Mouse (Mus musculus): ENCODE results near the gene Gm49396. TPM values are rescaled to one million over a fixed set of nuclear protein-coding genes. Genes with fewer than 3 reads are reported as not detected.

The Gm49396 gene
- polyA plus RNA-seq, 1 experiment from 2014 or later = 4.5 TPM

DNA sequence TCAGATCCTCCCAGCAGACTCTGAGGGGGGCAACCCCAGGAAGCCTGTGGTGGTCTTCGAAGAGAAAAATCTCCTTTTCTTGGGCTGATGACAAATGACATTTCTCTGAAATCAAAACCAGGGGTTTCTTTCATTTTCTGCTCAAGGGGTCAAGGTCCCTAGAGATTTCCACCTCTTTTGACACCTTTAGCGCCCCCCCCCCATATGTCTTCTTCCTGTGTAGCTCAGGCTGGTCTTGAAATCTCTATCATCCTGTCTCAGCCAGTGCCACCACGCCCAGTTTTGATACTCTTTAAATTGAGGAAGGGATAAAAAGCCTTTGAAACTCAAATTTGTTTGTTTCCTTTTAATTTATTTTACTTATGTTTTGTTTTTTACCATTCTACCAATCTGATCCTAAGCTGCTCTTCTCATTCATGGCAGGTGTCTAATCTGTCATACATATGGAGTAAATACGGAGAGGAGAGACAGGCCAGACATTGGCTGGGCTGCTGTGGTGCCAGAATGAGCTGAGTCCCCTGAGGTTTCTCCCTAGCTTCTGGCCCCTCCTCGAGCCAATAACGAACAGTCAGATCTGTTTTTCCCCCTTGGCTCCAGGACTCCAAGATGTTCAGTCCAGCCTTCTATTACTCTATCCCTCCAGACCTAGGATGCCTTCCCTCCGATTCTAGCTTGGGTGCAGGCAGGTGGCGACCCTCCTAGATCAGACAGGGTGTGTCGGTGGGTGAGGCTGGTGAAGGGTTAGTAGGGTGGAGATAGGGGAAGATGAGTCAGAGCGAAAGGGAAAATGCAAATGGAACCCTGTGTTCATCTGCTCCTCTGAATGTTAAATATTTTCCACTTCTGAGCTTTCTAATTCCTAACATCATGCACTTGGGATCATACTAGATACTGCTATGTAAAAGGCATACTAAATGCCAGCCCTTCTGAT lies 30.7 kb downstream of the Gm49396 start:
- Histone ChIP-seq H3K9me3 (ENCODE audit: low read length) (no peaks in the 10 kb centered on the region), H3K4me2 (replicated peaks; ENCODE audit: low read depth, low read length) (no peak overlapping the region), H3K27me3 (replicated peaks; ENCODE audit: insufficient read depth, low read length) (no peaks in the 10 kb centered on the region), H3K36me3 (ENCODE audit: insufficient read depth, low read length) (no peaks in the 10 kb centered on the region), H3K4me1 (ENCODE audit: insufficient read depth, low read depth, low read length) (peaks cover 2% of the 10 kb centered on the region; the same call in 1 of the 2 replicates), H3K4me3 (ENCODE audit: low read depth, low read length) (no peak overlapping the region), H3K9ac (replicated peaks; ENCODE audit: low read depth) (no peak overlapping the region), H3K27ac (ENCODE audit: low read length) (peak overlapping the region; percentile 47; the same call in 1 of the 2 replicates)
- no peak for TF ChIP-seq EP300 (IDR thresholded peaks at IDR 0.05)
- no peak for TF ChIP-seq CTCF (IDR thresholded peaks at IDR 0.05)
- ATAC-seq = no peak
- 77% methylated on average over 10 of the region's 10 CpGs for WGBS
- DNase-seq (ENCODE audit: low spot score) = no peak

DNA sequence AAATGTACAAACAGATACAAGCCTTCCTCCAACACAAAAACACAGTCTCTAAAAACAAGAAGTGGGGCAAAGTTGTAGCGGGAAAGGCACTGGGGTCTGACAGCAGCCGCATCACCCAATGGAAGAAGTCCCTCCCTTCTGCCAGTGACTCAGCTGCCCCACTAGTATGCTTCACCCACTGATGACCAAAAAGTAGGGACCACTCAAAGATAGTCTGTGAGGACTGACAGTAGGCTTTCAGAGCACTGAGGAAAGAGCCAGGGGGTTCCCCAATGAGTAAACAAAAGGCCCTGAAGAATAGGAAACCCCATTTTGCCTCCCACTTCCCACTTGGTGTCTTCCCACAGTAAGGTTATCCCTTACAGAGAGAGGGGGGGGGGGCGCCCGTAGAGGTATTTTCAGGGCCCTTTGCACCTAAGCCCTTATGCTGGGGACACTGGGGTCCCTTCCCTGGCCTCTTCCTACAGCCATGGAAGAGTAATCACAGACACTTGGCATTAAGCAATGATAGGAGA lies 31.4 kb downstream of the Gm49396 start:
- Histone ChIP-seq H3K4me3 (ENCODE audit: low read depth, low read length) (no peak overlapping the region), H3K9ac (replicated peaks; ENCODE audit: low read depth) (no peak overlapping the region), H3K4me1 (ENCODE audit: insufficient read depth, low read depth, low read length) (peaks cover 2% of the 10 kb centered on the region; the same call in 1 of the 2 replicates), H3K27me3 (replicated peaks; ENCODE audit: insufficient read depth, low read length) (no peaks in the 10 kb centered on the region), H3K27ac (ENCODE audit: low read length) (0 out of 2 replicates have a peak overlapping the region, but pooled peaks have one; percentile 2), H3K9me3 (ENCODE audit: low read length) (no peaks in the 10 kb centered on the region), H3K36me3 (ENCODE audit: insufficient read depth, low read length) (no peaks in the 10 kb centered on the region), H3K4me2 (replicated peaks; ENCODE audit: low read depth, low read length) (no peak overlapping the region)
- DNase-seq (ENCODE audit: low spot score) (no peak), ATAC-seq (no peak)
- no peak for TF ChIP-seq CTCF (IDR thresholded peaks at IDR 0.05)
- TF ChIP-seq EP300 (IDR thresholded peaks at IDR 0.05) = no peak
- WGBS = 57% methylated on average over 4 of the region's 4 CpGs

DNA sequence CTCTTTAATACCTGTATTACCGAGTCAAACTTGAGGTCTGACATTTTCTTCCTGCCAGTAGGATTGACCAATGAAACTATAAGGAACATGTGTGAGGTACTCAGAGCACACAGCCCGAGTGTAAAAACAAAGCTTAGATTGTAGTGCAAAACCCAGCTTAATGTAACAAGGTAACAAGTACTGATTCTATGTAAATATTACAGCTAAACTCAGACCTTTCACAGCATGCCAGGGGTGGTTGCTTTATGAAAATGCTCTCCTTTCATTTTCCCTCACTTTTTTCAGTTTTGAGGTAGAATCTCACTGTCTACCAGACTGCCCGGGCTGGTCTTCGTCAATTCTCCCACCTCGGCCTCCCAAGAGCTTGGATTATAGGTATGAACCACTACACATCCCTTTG lies 32.9 kb downstream of the Gm49396 start:
- WGBS = 46% methylated on average over 5 of the region's 5 CpGs
- Histone ChIP-seq H3K4me1 (ENCODE audit: insufficient read depth, low read depth, low read length) (peaks cover 2% of the 10 kb centered on the region; the same call in 1 of the 2 replicates), H3K27ac (ENCODE audit: low read length) (peak overlapping the region; percentile 65), H3K4me2 (replicated peaks; ENCODE audit: low read depth, low read length) (no peak overlapping the region), H3K36me3 (ENCODE audit: insufficient read depth, low read length) (no peaks in the 10 kb centered on the region), H3K9ac (replicated peaks; ENCODE audit: low read depth) (no peak overlapping the region), H3K4me3 (ENCODE audit: low read depth, low read length) (no peak overlapping the region), H3K27me3 (replicated peaks; ENCODE audit: insufficient read depth, low read length) (no peaks in the 10 kb centered on the region), H3K9me3 (ENCODE audit: low read length) (no peaks in the 10 kb centered on the region)
- no peak for TF ChIP-seq CTCF (IDR thresholded peaks at IDR 0.05)
- TF ChIP-seq EP300 (IDR thresholded peaks at IDR 0.05) = no peak
- no peak for DNase-seq (ENCODE audit: low spot score)
- no peak for ATAC-seq

- no peak overlapping the region for H3K4me2 ChIP-seq (replicated peaks; ENCODE audit: low read depth, low read length)
- H3K9ac ChIP-seq (replicated peaks; ENCODE audit: low read depth) = no peak overlapping the region
- peak overlapping the region; percentile 65; the same call in 1 of the 2 replicates for H3K27ac ChIP-seq (ENCODE audit: low read length)
- no peaks in the 10 kb centered on the region for H3K27me3 ChIP-seq (replicated peaks; ENCODE audit: insufficient read depth, low read length)
- H3K4me1 ChIP-seq (ENCODE audit: insufficient read depth, low read depth, low read length) = peaks cover 2% of the 10 kb centered on the region; the same call in 1 of the 2 replicates
- 45% methylated on average over 5 of the region's 5 CpGs for WGBS
- no peaks in the 10 kb centered on the region for H3K36me3 ChIP-seq (ENCODE audit: insufficient read depth, low read length)
- ATAC-seq (no peak), DNase-seq (ENCODE audit: low spot score) (peak; percentile 75)
- H3K4me3 ChIP-seq (ENCODE audit: low read depth, low read length) = no peak overlapping the region
- TF ChIP-seq EP300 (IDR thresholded peaks at IDR 0.05) = peak; percentile 27; the same call in 1 of the 2 replicates
- TF ChIP-seq CTCF (IDR thresholded peaks at IDR 0.05) = no peak
- no peaks in the 10 kb centered on the region for H3K9me3 ChIP-seq (ENCODE audit: low read length)
Measured at GRCm38 (mm10) chr7:30596811-30597210, 33.7 kb downstream of the Gm49396 start.

DNA sequence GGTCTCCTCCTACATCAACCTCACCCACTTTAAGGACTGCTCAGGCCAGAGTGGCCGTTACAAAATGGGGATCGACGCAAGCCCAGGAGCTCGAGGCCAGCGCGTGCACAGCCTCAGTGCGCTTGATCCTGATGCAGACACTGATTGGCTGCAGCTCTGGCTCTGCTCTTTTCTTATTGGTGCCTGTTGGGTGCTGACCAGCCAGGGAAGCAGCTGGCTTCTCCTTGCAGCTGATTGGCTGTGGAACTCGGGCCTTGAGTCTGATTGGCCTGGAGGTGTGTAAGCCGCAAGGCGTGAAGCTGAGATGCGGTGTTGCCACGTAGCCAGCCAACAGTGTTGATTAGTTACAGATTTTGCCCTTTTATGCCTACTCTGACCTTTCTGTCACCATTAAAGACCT lies 35.6 kb downstream of the Gm49396 start, which contains the start of gene Zbtb32:
TSS of gene Zbtb32 (minus strand) at position 124 of the 400 bp plus-strand sequence.
- peak within 1 kb of the TSS; percentile 88 for H3K27ac ChIP-seq (ENCODE audit: low read length)
- 84% methylated on average over 12 of the region's 12 CpGs for WGBS
- no peaks in the 10 kb centered on the region for H3K9me3 ChIP-seq (ENCODE audit: low read length)
- H3K4me3 ChIP-seq (ENCODE audit: low read depth, low read length) = no peak within 1 kb of the TSS
- peaks cover 2% of the 10 kb centered on the region; the same call in 1 of the 2 replicates for H3K4me1 ChIP-seq (ENCODE audit: insufficient read depth, low read depth, low read length)
- no peak for ATAC-seq
- no peak for TF ChIP-seq CTCF (IDR thresholded peaks at IDR 0.05)
- no peak for TF ChIP-seq EP300 (IDR thresholded peaks at IDR 0.05)
- no peak within 1 kb of the TSS for H3K4me2 ChIP-seq (replicated peaks; ENCODE audit: low read depth, low read length)
- no peaks in the 10 kb centered on the region for H3K36me3 ChIP-seq (ENCODE audit: insufficient read depth, low read length)
- H3K27me3 ChIP-seq (replicated peaks; ENCODE audit: insufficient read depth, low read length) = no peaks in the 10 kb centered on the region
- no peak within 1 kb of the TSS for H3K9ac ChIP-seq (replicated peaks; ENCODE audit: low read depth)
- DNase-seq (ENCODE audit: low spot score) = no peak

GRCm38 (mm10) chr7:30599933-30600353 lies 36.8 kb downstream of the Gm49396 start:
- H3K27ac ChIP-seq (ENCODE audit: low read length) = peak overlapping the region; percentile 91
- ATAC-seq (peak; percentile 87), DNase-seq (ENCODE audit: low spot score) (peak; percentile 96)
- WGBS = 2% methylated on average over 16 of the region's 16 CpGs
- H3K27me3 ChIP-seq (replicated peaks; ENCODE audit: insufficient read depth, low read length) = no peaks in the 10 kb centered on the region
- no peaks in the 10 kb centered on the region for H3K9me3 ChIP-seq (ENCODE audit: low read length)
- H3K4me2 ChIP-seq (replicated peaks; ENCODE audit: low read depth, low read length) = no peak overlapping the region
- peaks cover 2% of the 10 kb centered on the region; the same call in 1 of the 2 replicates for H3K4me1 ChIP-seq (ENCODE audit: insufficient read depth, low read depth, low read length)
- H3K36me3 ChIP-seq (ENCODE audit: insufficient read depth, low read length) = no peaks in the 10 kb centered on the region
- TF ChIP-seq EP300 (IDR thresholded peaks at IDR 0.05) = peak; percentile 92
- TF ChIP-seq CTCF (IDR thresholded peaks at IDR 0.05) = no peak
- H3K9ac ChIP-seq (replicated peaks; ENCODE audit: low read depth) = no peak overlapping the region
- no peak overlapping the region for H3K4me3 ChIP-seq (ENCODE audit: low read depth, low read length)
